Mouse (Mus musculus) CD4-positive helper T cell, adult 2 months (primary cell): Measurements from ENCODE around the gene Micu2.
"Not testable (repeated sequence)": the region's sequence is repeated elsewhere in the genome, so short reads cannot be mapped to it uniquely, and the experiment has no call there.

Source experiments
- DNase-seq: peaks from one replicate; pipeline ENCODE4 v3.0.0-alpha.2; 2012; ENCODE audit warnings: low read depth, missing footprints, low spot score

Gene Micu2

DNA sequence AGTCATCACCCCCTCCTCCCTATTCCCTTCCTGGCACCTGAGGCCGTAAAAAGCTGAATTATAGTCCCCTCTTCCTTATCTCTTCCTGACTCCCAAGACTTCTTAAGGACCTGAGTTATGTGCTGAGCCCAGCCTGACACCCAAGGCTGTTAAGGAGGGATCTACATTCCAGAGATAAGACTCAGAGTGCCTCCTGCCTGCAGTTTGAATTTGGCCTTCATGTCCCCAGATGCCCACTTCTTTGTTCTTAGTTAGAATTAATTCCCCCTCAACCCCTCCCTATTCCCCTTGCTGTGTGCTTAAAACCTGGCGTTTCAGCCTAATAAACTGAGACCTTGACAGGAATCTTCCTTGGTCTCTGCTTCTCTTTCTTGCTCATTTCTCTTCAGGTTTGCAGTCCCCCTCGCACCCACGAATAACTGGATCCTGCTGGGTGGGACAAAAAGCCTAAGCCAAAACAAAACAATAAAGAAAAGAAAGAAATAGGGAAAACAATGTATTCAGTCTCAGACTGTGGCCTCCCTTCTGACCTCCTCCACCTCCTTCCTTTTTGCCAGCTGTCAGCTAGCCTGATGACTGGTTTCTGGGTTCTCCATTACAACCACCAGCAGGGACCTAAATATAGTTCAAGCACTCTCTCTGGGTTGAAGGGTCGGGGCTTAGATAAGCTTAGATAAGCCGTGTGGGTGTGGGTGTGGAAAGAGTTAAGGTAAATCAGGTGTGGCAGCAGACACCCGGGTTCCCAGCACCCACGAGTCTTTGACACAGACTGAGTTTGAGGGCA is 102.8 kb downstream of the Micu2 start:
- DNase-seq, result not testable (repeated sequence)

DNA sequence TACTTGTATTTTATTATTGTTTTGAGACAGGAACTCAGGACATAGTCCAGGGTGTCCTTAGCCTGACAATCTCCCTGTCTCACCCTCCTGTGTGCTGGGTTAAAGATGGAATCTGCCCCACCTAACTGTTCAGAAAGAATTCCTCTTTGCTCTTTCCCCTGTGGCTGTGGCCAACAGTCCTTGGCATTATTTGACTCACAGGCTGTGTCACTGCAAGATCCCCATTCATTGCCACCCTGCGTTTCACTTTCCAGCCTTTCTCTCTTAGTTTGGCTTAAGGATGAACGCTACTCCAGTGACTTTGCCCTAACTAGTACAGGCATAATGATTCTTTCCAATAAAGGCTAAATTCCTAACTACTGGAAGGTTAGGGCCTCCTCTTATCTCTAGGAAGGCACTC is 104.7 kb downstream of the Micu2 start:
- no peak for DNase-seq

DNA sequence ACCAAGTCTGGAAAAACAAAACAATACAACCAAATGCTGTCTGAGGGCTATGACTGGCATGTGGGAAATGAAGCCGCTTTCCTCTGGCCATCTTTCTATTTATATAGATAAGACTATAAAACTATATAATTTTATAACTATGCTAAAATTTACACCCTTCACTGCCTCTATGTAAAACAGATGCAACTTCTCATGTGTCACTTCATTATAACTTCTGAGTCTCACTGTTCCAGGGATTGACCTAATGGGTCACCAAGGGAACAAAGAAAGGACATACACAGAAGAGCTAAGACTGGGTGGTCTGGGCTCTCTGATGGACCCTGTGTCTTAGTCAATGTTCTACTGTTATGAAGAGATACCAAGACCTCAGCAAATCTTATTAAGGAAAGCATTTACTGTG is 106.1 kb downstream of the Micu2 start:
- no peak for DNase-seq

DNA sequence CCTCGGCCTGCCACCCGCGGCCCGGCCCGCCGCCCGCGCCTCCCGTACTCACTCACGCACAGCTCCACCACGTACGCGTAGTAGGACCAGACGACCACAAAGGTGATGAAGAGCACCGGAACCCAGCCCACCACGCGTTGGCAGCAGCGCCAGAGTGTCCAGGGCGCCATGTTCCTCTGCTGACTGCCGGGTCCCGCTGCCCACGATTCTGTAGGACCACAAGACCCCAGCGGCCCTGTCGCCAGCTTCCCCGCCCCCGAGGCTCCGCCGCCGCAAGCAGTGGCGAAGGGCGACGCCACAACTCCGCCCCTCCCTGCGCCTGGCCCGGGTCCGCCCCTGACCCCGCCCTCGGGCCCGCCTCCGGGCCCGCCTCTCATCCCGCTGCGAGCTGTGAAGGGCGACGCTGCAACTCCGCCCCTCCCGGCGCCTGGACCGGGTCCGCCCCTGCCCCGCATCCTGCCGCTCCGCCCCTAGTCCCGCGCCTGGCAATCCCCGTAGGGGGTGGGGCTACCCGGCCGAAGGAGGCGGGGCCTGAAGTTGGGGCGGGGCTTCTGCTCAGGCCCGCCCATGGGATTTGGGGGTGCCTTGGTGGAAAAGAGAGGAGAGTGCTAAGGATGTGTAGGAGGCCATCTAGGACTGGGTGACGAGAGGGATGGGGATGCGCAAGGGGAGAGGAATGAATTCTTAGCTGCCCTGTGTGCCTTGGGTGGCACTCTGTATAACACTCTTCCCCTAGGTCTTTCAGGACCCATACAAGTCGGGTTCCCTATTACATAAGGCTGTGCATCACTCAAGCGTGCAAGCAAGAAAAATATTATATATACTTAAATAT is 108.8 kb downstream of the Micu2 start, which contains the start of gene Zdhhc20:
Gene Zdhhc20, minus strand, starts transcription at position 266 of the 832 bp plus-strand sequence.
- peak; percentile 97 for DNase-seq

DNA sequence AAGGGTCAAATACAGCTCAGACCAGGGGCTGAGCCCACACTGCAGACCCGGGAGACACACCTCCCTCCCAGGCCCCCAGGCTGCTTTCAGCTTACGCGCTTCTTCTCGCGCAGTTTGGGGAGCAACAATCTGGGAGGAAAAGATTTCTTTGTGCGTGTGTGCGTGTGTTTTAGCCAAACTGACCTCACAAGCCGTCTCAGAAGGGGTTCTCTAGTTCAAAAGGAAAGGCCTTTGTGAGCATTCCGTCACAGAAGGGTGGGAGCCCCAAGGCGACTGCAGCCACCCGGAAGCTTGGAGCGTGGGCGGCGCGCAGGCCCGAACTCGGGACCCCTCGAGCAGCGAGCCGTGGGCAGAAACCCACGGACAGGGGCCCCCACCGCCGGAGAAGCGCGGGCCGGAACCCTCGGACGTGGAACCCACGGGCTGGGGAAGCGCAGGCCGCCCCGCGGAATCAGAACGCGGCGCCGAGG is 109.5 kb downstream of the Micu2 start:
- DNase-seq, result no peak

DNA sequence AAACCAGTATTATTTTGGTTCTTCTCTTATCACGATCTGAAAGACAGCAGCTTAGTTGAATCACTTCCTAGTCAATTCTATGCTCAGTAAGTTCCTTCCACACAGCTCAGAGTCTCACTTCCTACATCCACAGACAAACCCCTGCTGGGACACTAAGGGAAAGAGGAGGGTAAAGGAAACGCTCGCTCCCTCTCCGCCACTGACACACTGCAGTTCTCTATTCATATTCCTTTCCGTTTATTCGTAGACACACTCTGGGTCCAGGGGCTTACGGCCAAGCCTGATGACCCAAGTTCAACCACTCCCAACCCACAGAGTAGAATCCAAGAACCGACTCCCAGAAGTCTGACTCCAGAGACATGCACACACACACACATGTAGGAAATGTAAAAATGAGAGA is 111.9 kb downstream of the Micu2 start:
- DNase-seq, result no peak

DNA sequence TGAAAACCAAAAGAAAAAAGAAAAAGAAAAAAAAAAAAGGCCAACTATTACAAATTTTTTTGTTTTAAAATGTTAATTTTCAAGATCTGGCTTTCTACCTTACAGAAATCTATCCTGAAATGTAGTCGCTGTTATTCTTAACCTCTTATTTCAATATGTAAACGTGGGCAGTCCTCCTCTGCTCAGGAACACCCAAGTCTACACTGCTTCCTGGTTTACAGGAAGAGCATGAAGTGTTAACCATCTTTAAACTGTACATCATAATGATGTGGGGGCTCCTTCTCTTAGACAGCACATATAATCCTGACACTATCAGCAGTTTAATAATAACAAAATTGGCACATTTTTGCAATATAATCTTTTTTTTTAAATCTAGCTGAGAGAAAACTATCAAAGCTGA is 113.0 kb downstream of the Micu2 start:
- peak; percentile 46 for DNase-seq

DNA sequence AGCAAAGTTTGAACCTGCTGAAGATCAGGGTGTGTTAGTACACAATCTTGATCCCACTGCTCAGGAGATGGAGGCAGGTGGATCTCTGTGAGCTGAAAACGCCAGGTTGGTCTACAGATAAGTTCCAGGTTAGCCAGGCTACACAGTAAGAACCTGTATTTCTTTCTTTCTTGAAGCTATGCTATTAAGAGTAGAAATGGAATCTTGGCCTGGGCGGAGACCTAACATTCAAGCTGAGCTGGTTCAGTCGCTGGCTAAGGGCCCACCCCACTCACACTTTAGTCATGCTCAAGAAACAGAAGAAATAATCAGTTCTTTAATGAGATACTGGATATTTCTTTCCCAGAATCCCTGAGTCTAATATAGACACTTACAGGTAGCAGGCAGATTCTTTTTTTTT is 115.7 kb downstream of the Micu2 start:
- no peak for DNase-seq

DNA sequence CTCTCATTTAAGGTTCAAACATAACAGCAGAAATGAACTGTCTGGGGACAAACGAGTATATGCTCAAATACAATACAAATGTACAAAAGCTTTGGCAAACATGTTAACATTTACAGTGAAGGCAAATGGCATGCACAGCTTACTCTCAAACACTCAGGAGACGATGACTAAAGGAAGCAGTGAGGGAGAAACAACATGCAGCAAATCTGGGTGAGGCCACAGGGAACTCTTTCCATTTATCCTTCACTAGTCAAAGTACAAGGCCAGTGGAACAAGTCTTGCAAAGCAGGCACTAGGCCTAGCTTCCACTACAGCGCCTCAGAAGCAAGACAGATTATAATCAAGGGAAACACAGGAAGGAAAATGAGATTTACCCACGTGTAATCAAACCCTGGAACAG is 116.3 kb downstream of the Micu2 start:
- no peak for DNase-seq

DNA sequence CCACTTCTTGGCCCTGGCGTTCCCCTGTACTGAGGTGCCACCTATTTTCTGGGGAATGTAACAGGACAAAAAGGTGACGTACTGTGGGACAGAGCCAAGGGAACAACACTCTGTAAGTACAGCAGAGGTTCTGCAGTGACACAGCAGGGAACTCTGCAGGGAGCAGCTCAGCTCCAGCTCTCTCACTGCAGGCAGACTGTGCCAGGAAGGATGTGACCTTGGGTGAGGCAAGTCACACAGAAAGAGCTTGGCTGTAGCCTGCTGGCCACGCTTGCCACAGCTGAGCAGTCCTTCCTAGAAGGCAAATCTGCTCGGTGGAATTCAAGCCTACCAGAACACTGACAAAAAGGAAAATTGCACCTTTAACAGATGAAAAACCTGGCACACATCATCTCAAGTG is 117.3 kb downstream of the Micu2 start:
- DNase-seq, result no peak

DNA sequence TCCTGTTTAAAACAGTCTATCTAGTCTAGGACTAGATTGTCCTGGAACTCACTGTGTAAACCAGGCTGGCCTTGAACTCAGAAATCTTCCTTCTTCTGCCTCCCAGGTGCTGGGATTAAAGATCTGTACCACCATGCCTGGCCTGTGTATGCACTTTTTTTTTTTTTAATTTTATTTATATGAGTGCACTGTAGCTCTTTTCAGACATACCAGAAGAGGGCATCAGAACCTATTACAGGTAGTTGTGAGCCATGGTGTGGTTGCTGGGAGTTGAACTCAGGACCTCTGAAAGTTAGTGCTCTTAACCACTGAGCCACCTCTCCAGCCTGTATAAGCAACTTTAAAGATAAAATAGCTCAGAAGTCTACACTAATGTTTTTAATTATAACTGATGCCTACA is 118.0 kb downstream of the Micu2 start:
- no peak for DNase-seq

DNA sequence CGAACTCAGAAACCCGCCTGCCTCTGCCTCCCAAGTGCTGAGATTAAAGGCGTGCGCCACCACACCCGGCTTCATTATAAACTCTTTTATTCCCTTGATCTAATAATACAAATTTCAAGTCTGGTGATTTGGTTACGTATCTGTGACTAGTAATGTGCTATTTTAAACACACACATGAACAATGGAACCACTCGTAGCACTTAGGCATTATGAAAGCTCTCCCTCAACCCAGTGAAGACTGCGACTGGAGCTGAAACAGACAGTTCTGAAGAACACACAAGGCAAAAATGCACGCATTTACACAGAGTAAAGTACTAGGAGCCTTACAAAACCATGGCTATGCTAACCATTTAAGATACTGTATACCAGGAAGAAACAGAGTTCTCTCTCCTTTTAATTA is 121.1 kb downstream of the Micu2 start:
- DNase-seq, result no peak

DNA sequence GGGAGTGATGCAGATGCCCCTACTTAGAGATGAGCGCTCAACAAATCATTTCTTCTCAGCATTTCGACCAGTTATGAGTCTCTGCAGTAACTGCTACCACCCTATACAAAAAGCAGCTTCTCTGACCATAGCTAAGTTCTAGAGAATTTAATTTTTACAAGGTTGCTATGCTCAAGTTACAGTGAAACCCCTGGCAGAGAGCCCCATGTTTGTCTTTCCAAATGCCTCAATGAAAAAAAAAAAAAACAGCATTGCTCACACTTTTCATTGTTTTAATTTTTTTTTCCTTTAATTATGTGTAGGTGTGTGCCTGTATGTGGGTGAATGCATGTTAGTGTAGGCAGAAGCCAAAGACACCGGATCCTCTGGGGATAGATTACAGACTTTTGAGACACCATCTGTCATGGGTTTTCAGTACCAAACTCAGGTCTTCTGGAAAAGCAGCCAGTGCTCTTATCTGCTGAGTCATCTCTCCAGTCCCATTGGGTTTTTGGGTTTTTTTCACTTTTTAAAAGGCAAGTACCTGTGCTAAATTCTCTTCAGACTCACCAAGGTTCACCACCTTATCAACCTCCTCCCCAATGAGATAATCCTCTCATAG is 132.3 kb downstream of the Micu2 start:
- no peak for DNase-seq
